Mouse (Mus musculus) liver, adult 2 months (tissue): ENCODE data around the gene Fgfr1op. TPM values are rescaled to one million over a fixed set of nuclear protein-coding genes. Genes with fewer than 3 reads are reported as not detected.
"Not testable (repeated sequence)": the region's sequence is repeated elsewhere in the genome, so short reads cannot be mapped to it uniquely, and the experiment has no call there.

Experiments used
- DNase-seq: peaks from one replicate; pipeline ENCODE4 v3.0.0-alpha.2; 2011; ENCODE audit warnings: low read depth, low spot score; ENCODE audit errors: extremely low read depth
- H3K27ac ChIP-seq: fragments of 200-500 bp; replicated peaks from 2 replicates; pipeline ENCODE4 v1.5.1; 2012; ENCODE audit warnings: low read depth, mild to moderate bottlenecking, control low read depth, inconsistent platforms, low read length; ENCODE audit not compliant: insufficient read depth
- H3K27me3 ChIP-seq: fragments of 200-500 bp; 2 replicates; pipeline ENCODE4 v1.6.1; 2012; ENCODE audit warnings: mild to moderate bottlenecking, moderate library complexity, low read length, inconsistent platforms; ENCODE audit not compliant: control insufficient read depth, insufficient read depth
- H3K36me3 ChIP-seq: fragments of 200-500 bp; 2 replicates; pipeline ENCODE4 v1.6.1; 2012; ENCODE audit warnings: low read length, inconsistent platforms; ENCODE audit not compliant: control insufficient read depth, insufficient read depth
- H3K4me1 ChIP-seq: fragments of 200-500 bp; 2 replicates; pipeline ENCODE4 v1.6.1; 2011; ENCODE audit warnings: low read length; ENCODE audit not compliant: control insufficient read depth, insufficient read depth
- H3K4me3 ChIP-seq: fragments of 200-500 bp; 2 replicates; pipeline ENCODE4 v1.5.1; 2011; ENCODE audit warnings: low read depth, mild to moderate bottlenecking, control low read depth, low read length, moderate library complexity; ENCODE audit not compliant: insufficient read depth
- H3K79me2 ChIP-seq: fragments of 200-500 bp; 2 replicates; pipeline ENCODE4 v1.6.1; 2012; ENCODE audit warnings: inconsistent platforms, mild to moderate bottlenecking, low read length, moderate library complexity; ENCODE audit not compliant: control insufficient read depth, insufficient read depth
- H3K9ac ChIP-seq: fragments of 200-500 bp; 2 replicates; pipeline ENCODE4 v1.6.1; 2012; ENCODE audit warnings: low read depth, mild to moderate bottlenecking, control low read depth, inconsistent platforms, low read length
- CTCF ChIP-seq: fragments of 200-500 bp; IDR thresholded peaks from 2 replicates; pipeline ENCODE4 v1.5.1; 2011; ENCODE audit warnings: low read depth, low read length, control low read depth
- POLR2A ChIP-seq: fragments of 200-500 bp; IDR thresholded peaks from 2 replicates; pipeline ENCODE4 v1.6.1; 2011; ENCODE audit warnings: low read length, control low read depth; ENCODE audit not compliant: insufficient read depth; ENCODE audit errors: extremely low read depth
- WGBS: fragments of 180-500 bp; shearing (Covaris S2); methylation state at CpG from one replicate; pipeline ENCODE4 v1.1.7; 2018; 5-methylcytosine and 5-hydroxymethylcytosine counted together
- polyA plus RNA-seq: library from polyadenylated mRNA; depleted of rRNA; stranded (reverse); fragments of >200 nt; gene quantifications from 2 replicates; pipeline ENCODE4 v1.2.3, GENCODE M21; 2012
- total RNA-seq: library from RNA; depleted of rRNA; stranded (reverse); fragments of >200 nt; gene quantifications from 2 replicates; pipeline ENCODE4 v1.2.3, GENCODE M21; 2014

Fgfr1op gene
- total and polyA plus RNA-seq, 2 experiments: 1.8 to 10.5 TPM

GRCm38 (mm10) chr17:8199067-8199935 lies 34.0 kb downstream of the Fgfr1op start:
- 87% methylated on average over 11 of the region's 11 CpGs for WGBS
- Histone ChIP-seq H3K36me3 (peaks cover 18% of the 10 kb centered on the region), H3K4me1 (no peaks in the 10 kb centered on the region), H3K27ac (no peak overlapping the region), H3K27me3 (no peaks in the 10 kb centered on the region), H3K79me2 (no peaks in the 10 kb centered on the region), H3K4me3 (no peak overlapping the region), H3K9ac (no peak overlapping the region)
- DNase-seq: peak; percentile 6
- TF ChIP-seq CTCF (no peak), POLR2A (no peak)

GRCm38 (mm10) chr17:8199936-8200330 lies 34.6 kb downstream of the Fgfr1op start:
- TF ChIP-seq CTCF (no peak), POLR2A (no peak)
- Histone ChIP-seq H3K36me3 (peaks cover 12% of the 10 kb centered on the region), H3K4me1 (no peaks in the 10 kb centered on the region), H3K27ac (no peak overlapping the region), H3K79me2 (no peaks in the 10 kb centered on the region), H3K4me3 (no peak overlapping the region), H3K27me3 (no peaks in the 10 kb centered on the region), H3K9ac (no peak overlapping the region)
- WGBS: 78% methylated on average over 1 of the region's 1 CpGs
- no peak for DNase-seq

GRCm38 (mm10) chr17:8203487-8203886 lies 38.2 kb downstream of the Fgfr1op start:
- Histone ChIP-seq H3K4me3 (no peak overlapping the region), H3K9ac (no peak overlapping the region), H3K27me3 (no peaks in the 10 kb centered on the region), H3K36me3 (no peaks in the 10 kb centered on the region), H3K27ac (no peak overlapping the region), H3K4me1 (no peaks in the 10 kb centered on the region), H3K79me2 (no peaks in the 10 kb centered on the region)
- no peak for DNase-seq
- WGBS: 82% methylated on average over 1 of the region's 1 CpGs
- TF ChIP-seq CTCF: no peak
- TF ChIP-seq POLR2A: no peak

GRCm38 (mm10) chr17:8205221-8205631 lies 39.9 kb downstream of the Fgfr1op start:
- H3K9ac ChIP-seq, H3K79me2 ChIP-seq, H3K27me3 ChIP-seq, H3K36me3 ChIP-seq, H3K27ac ChIP-seq, DNase-seq, H3K4me3 ChIP-seq, H3K4me1 ChIP-seq: not testable (repeated sequence)
- WGBS: 65% methylated on average over 1 of the region's 1 CpGs

GRCm38 (mm10) chr17:8206691-8207090 lies 41.4 kb downstream of the Fgfr1op start:
- Histone ChIP-seq H3K9ac (no peak overlapping the region), H3K27ac (no peak overlapping the region), H3K79me2 (no peaks in the 10 kb centered on the region), H3K4me3 (no peak overlapping the region), H3K36me3 (no peaks in the 10 kb centered on the region), H3K4me1 (no peaks in the 10 kb centered on the region), H3K27me3 (no peaks in the 10 kb centered on the region)
- no peak for DNase-seq
- TF ChIP-seq CTCF (no peak), POLR2A (no peak)
- WGBS: 85% methylated on average over 5 of the region's 5 CpGs

- Histone ChIP-seq H3K27ac (no peak overlapping the region), H3K36me3 (no peaks in the 10 kb centered on the region)
- 80% methylated on average over 2 of the region's 2 CpGs for WGBS
Observed at GRCm38 (mm10) chr17:8209696-8210095, 44.4 kb downstream of the Fgfr1op start.

More at GRCm38 (mm10) chr17:8209696-8210095, 44.4 kb downstream of the Fgfr1op start:
- Histone ChIP-seq H3K79me2 (no peaks in the 10 kb centered on the region), H3K4me1 (no peaks in the 10 kb centered on the region), H3K27me3 (no peaks in the 10 kb centered on the region), H3K9ac (no peak overlapping the region), H3K4me3 (no peak overlapping the region)
- no peak for DNase-seq
- TF ChIP-seq CTCF: no peak
